Mouse (Mus musculus) neural tube, embryonic 12.5 days (tissue): Measurements from ENCODE around the gene Gm5617. TPM values are rescaled to one million over a fixed set of nuclear protein-coding genes. Genes with fewer than 3 reads are reported as not detected.
"Not testable (repeated sequence)": the region's sequence is repeated elsewhere in the genome, so short reads cannot be mapped to it uniquely, and the experiment has no call there.

Experiments
- ATAC-seq: fragments of 200-750 bp; cut with Nextera tagmentation; 2 replicates; pipeline ENCODE4 v1.8.0; 2017; ENCODE audit warnings: low read depth, mild to moderate bottlenecking, moderate TSS enrichment, moderate library complexity; ENCODE audit not compliant: low FRiP score
- H3K27ac ChIP-seq: fragments of 300-500 bp; sonication (generic); 2 replicates; pipeline ENCODE4 v1.5.1; 2016
- H3K27me3 ChIP-seq: fragments of 300-500 bp; sonication (generic); replicated peaks from 2 replicates; pipeline ENCODE4 v1.6.1; 2016; ENCODE audit warnings: mild to moderate bottlenecking
- H3K36me3 ChIP-seq: fragments of 300-500 bp; sonication (generic); 2 replicates; pipeline ENCODE4 v1.6.1; 2016; ENCODE audit warnings: mild to moderate bottlenecking
- H3K4me1 ChIP-seq: fragments of 300-500 bp; sonication (generic); 2 replicates; pipeline ENCODE4 v1.6.1; 2016
- H3K4me2 ChIP-seq: fragments of 300-500 bp; sonication (generic); replicated peaks from 2 replicates; pipeline ENCODE4 v1.6.1; 2016; ENCODE audit warnings: mild to moderate bottlenecking
- H3K4me3 ChIP-seq: fragments of 300-500 bp; sonication (generic); 2 replicates; pipeline ENCODE4 v1.5.1; 2016
- H3K9ac ChIP-seq: fragments of 300-500 bp; sonication (generic); 2 replicates; pipeline ENCODE4 v1.6.1; 2016; ENCODE audit warnings: mild to moderate bottlenecking
- H3K9me3 ChIP-seq: fragments of 300-500 bp; sonication (generic); 2 replicates; pipeline ENCODE4 v1.6.1; 2016; ENCODE audit warnings: mild to moderate bottlenecking
- WGBS: fragments of 180-500 bp; shearing (Covaris S2); methylation state at CpG from one replicate; pipeline ENCODE4 v1.1.7; 2016; 5-methylcytosine and 5-hydroxymethylcytosine counted together
- polyA plus RNA-seq: library from polyadenylated mRNA; unstranded; fragments of >200 nt; fragmentation: Nextera tagmentation; extraction: Ambion mirVana; gene quantifications from 2 replicates; pipeline ENCODE4 v1.2.1, GENCODE M21; 2016

The Gm5617 gene
- polyA plus RNA-seq = 35.5 and 36.0 TPM in 2 replicates

DNA sequence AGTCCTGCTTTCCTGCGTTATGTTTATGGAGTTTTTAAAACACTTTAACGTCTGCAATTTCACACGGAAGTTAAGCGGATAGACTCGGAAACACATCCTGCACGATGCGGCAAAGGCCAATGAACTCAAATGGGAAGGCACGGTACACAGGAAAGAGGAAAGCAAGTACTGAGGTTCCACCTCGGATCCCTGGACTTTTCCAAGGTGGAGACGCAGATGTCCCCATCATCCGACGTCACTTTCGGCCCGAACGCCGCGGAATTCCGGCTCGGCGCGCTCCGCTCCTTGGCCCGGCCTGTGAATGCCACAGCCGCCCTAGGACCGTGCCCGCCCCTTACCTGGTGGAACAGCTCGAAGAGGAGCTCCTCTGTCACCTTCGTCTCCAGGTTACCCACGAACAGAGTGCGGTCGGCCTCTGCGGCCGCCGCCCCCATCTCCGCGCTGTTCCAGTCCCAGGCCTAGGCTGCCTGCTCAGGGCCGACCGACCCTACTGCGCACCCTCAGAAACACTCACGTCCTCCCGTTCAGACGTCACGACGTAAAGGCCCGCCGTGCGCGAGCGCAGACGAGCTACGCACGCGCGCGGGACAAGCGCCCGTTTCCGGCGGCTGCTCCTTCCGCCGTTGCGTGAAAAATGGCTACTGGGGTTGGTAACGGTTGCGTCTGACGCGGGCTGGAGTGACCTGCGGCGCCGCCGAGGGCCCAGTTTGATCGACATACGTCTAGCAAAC is at the start of gene Gm5617, which contains the start of gene Rbm7:
TSS of gene Gm5617 (plus strand) at position 626 of the 731 bp plus-strand sequence.
TSS of gene Rbm7 (minus strand) at position 483 of the 731 bp plus-strand sequence.
- peak; percentile 99 for ATAC-seq
- H3K9me3 ChIP-seq = no peaks in the 10 kb centered on the region
- under 1% methylated on average over 72 of the region's 72 CpGs for WGBS

GRCm38 (mm10) chr9:48447783-48448209 is 47.4 kb upstream of the Gm5617 start:
- Histone ChIP-seq H3K27me3 (no peaks in the 10 kb centered on the region), H3K4me2 (no peak overlapping the region), H3K4me1 (no peaks in the 10 kb centered on the region), H3K4me3 (no peak overlapping the region), H3K27ac (no peak overlapping the region), H3K36me3 (no peaks in the 10 kb centered on the region), H3K9ac (no peak overlapping the region), H3K9me3 (no peaks in the 10 kb centered on the region)
- no peak for ATAC-seq
- 39% methylated on average over 5 of the region's 5 CpGs for WGBS

More for the DNA sequence above, at the start of gene Gm5617, which contains the start of gene Rbm7:
- Histone ChIP-seq H3K4me1 (peaks cover 15% of the 10 kb centered on the region), H3K4me2 (peak within 1 kb of the TSS; percentile 87), H3K4me3 (peak within 1 kb of the TSS; percentile 85), H3K27ac (peak within 1 kb of the TSS; percentile 89), H3K36me3 (peaks cover 26% of the 10 kb centered on the region), H3K27me3 (no peaks in the 10 kb centered on the region), H3K9ac (peak within 1 kb of the TSS; percentile 88)

DNA sequence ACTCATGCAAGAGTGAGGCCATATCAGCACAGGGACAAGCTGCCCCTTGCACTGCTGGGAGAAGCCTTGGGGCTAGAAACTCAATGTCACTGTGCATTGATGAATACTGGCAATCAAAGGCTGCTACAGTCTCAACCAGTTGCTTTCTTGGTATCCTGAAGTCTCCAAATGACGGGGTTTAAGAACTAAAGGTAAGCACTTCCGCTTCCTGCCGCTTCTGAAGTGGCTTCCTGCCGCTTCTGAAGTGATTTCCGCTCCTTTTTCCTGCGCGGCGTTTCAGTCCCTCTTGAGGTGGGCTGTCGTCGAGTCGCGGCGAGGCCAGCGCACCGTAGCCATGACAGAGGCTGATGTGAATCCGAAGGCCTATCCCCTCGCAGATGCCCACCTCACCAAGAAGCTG is 45.2 kb upstream of the Gm5617 start:
- no peaks in the 10 kb centered on the region for H3K27me3 ChIP-seq
- no peak overlapping the region for H3K9ac ChIP-seq
- H3K4me1 ChIP-seq = no peaks in the 10 kb centered on the region
- no peak overlapping the region for H3K27ac ChIP-seq
- ATAC-seq = no peak
- no peaks in the 10 kb centered on the region for H3K9me3 ChIP-seq
- no peaks in the 10 kb centered on the region for H3K36me3 ChIP-seq
- no peak overlapping the region for H3K4me3 ChIP-seq
- 94% methylated on average over 17 of the region's 17 CpGs for WGBS
- H3K4me2 ChIP-seq = no peak overlapping the region

DNA sequence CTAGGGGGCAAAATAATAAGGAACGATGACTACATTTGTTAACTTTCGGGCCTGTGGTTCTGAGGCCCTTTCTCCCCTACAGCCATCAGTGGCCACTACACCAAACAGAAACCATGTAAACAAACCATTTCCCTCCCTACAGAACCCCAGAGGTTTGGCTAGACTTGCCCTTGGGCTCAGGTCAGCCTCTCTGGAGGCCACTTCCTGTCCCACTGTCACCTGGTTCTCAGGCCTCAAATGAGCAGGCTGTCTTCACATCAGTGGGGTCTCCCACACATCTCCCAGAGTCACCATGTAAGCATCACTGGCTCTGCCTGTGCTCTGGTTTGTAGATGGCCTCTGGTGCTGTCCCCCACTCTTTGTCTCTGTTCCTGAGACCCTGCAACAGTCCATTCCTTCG is 39.3 kb upstream of the Gm5617 start:
- Histone ChIP-seq H3K36me3 (no peaks in the 10 kb centered on the region), H3K27ac (no peak overlapping the region), H3K27me3 (no peaks in the 10 kb centered on the region), H3K9me3 (no peaks in the 10 kb centered on the region), H3K9ac (no peak overlapping the region), H3K4me1 (no peaks in the 10 kb centered on the region), H3K4me3 (no peak overlapping the region), H3K4me2 (no peak overlapping the region)
- ATAC-seq = no peak
- 92% methylated on average over 3 of the region's 3 CpGs for WGBS

DNA sequence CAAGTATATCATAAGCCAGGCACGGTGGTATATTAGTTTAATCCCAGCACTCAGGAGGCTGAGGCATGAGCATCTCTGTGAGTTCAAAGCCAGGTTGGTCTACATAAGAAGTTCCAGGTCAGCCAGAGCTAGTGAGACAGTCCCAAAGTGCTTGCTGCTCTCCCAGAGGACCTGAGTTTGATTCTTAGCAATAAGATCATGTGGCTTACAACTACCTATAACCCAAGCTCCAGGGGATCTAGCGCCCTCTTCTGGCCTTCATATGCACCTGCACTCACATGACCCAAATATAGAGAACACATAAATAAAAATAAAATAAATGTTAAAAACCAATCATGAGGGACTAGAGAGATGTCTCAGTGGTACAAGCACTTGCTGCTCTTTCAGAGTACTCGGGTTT is 36.4 kb upstream of the Gm5617 start:
- Histone ChIP-seq H3K4me2 (no peak overlapping the region), H3K9me3 (no peaks in the 10 kb centered on the region), H3K27me3 (no peaks in the 10 kb centered on the region), H3K27ac (no peak overlapping the region), H3K36me3 (no peaks in the 10 kb centered on the region), H3K9ac (no peak overlapping the region), H3K4me1 (no peaks in the 10 kb centered on the region), H3K4me3 (no peak overlapping the region)
- ATAC-seq = no peak
- WGBS = 74% methylated on average over 3 of the region's 3 CpGs

- H3K4me1 ChIP-seq = no peaks in the 10 kb centered on the region
- no peak overlapping the region for H3K4me3 ChIP-seq
- H3K9ac ChIP-seq = no peak overlapping the region
- ATAC-seq = no peak
- H3K27me3 ChIP-seq = no peaks in the 10 kb centered on the region
- H3K9me3 ChIP-seq = no peaks in the 10 kb centered on the region
- no peak overlapping the region for H3K4me2 ChIP-seq
- no peak overlapping the region for H3K27ac ChIP-seq
- H3K36me3 ChIP-seq = no peaks in the 10 kb centered on the region
- WGBS = 91% methylated on average over 5 of the region's 5 CpGs
Measured at GRCm38 (mm10) chr9:48459391-48459790, 35.9 kb upstream of the Gm5617 start.

GRCm38 (mm10) chr9:48460720-48461119 is 34.5 kb upstream of the Gm5617 start:
- H3K4me2 ChIP-seq = no peak overlapping the region
- no peak overlapping the region for H3K9ac ChIP-seq
- H3K4me1 ChIP-seq = no peaks in the 10 kb centered on the region
- H3K27ac ChIP-seq = no peak overlapping the region
- no peaks in the 10 kb centered on the region for H3K9me3 ChIP-seq
- no peak overlapping the region for H3K4me3 ChIP-seq
- no peak for ATAC-seq
- WGBS = 93% methylated on average over 8 of the region's 8 CpGs
- no peaks in the 10 kb centered on the region for H3K27me3 ChIP-seq
- no peaks in the 10 kb centered on the region for H3K36me3 ChIP-seq

- Histone ChIP-seq H3K27me3 (no peaks in the 10 kb centered on the region), H3K4me3 (no peak overlapping the region), H3K9me3 (no peaks in the 10 kb centered on the region), H3K9ac (no peak overlapping the region), H3K36me3 (no peaks in the 10 kb centered on the region), H3K4me1 (no peaks in the 10 kb centered on the region), H3K4me2 (no peak overlapping the region), H3K27ac (no peak overlapping the region)
- no peak for ATAC-seq
- WGBS = 82% methylated on average over 3 of the region's 3 CpGs
Measured at GRCm38 (mm10) chr9:48461545-48461944, 33.7 kb upstream of the Gm5617 start.

- Histone ChIP-seq H3K36me3 (0 out of 2 replicates have a peak, but pooled peaks cover 6% of the 10 kb centered on the region), H3K4me2 (no peak overlapping the region), H3K27ac (no peak overlapping the region), H3K9me3 (no peaks in the 10 kb centered on the region), H3K27me3 (no peaks in the 10 kb centered on the region), H3K4me1 (no peaks in the 10 kb centered on the region), H3K4me3 (no peak overlapping the region), H3K9ac (no peak overlapping the region)
- no peak for ATAC-seq
- 97% methylated on average over 3 of the region's 3 CpGs for WGBS
Measured at GRCm38 (mm10) chr9:48465671-48466070, 29.6 kb upstream of the Gm5617 start.

DNA sequence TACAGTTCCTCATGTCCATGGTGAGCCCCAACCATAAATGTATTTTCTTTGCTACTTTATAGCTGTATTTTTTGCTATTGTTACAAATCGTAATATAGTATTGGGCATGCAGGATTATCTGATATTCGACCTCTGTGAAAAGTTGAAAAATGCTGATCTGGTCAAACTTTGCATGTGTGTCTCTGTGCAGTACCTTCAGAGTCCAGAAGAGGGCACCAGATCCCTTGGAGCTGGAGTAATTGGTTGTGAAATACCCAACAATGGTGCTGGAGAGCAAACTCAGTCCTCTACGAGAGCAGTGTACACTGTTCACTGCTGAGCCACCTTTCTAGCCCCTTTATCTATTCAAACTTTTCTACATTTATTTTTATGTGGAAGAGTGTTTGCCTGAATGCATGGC is 28.4 kb upstream of the Gm5617 start:
- Histone ChIP-seq H3K9ac (no peak overlapping the region), H3K27ac (no peak overlapping the region), H3K4me2 (no peak overlapping the region), H3K36me3 (0 out of 2 replicates have a peak, but pooled peaks cover 6% of the 10 kb centered on the region), H3K9me3 (no peaks in the 10 kb centered on the region), H3K27me3 (no peaks in the 10 kb centered on the region), H3K4me1 (no peaks in the 10 kb centered on the region), H3K4me3 (no peak overlapping the region)
- no peak for ATAC-seq
- WGBS = 68% methylated on average over 3 of the region's 3 CpGs

GRCm38 (mm10) chr9:48467471-48467870 is 27.8 kb upstream of the Gm5617 start:
- not testable (repeated sequence) for H3K27ac ChIP-seq, ATAC-seq, H3K4me3 ChIP-seq, H3K9ac ChIP-seq, H3K4me2 ChIP-seq, H3K9me3 ChIP-seq, H3K4me1 ChIP-seq, H3K27me3 ChIP-seq, H3K36me3 ChIP-seq
- WGBS = 98% methylated on average over 5 of the region's 5 CpGs

- H3K9me3 ChIP-seq = no peaks in the 10 kb centered on the region
- no peak overlapping the region for H3K4me3 ChIP-seq
- no peak overlapping the region for H3K9ac ChIP-seq
- WGBS = 92% methylated on average over 15 of the region's 15 CpGs
- no peak overlapping the region for H3K4me2 ChIP-seq
- no peaks in the 10 kb centered on the region for H3K4me1 ChIP-seq
- no peaks in the 10 kb centered on the region for H3K27me3 ChIP-seq
- H3K36me3 ChIP-seq = peaks cover 14% of the 10 kb centered on the region; the same call in 1 of the 2 replicates
- H3K27ac ChIP-seq = no peak overlapping the region
- ATAC-seq = no peak
Measured at GRCm38 (mm10) chr9:48472441-48473025, 22.7 kb upstream of the Gm5617 start.
